Mouse (Mus musculus): ENCODE data around the gene Nrip2.
A peak's percentile ranks its signal among the peaks of the same experiment; 100 is the strongest.
"Not testable (repeated sequence)": the region's sequence is repeated elsewhere in the genome, so short reads cannot be mapped to it uniquely, and the experiment has no call there.

Nrip2 gene

DNA sequence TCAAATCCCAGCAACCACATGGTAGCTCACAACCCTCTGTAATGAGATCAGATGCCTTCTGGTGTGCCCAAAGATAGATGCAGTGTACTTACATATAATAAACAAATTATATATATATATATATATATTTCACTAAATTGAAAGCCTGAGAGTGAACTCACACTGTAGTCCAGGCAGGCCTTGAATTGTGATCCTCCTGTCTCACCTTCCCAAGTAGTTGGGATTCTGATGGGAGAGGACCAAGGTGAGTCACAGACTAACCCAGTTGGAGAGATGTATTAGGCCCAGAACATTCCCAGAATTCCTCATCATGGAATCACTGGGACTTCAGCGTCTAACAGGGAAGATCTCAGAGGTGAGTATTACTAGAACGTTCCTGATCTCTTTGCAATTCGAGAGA, at the start of gene Nrip2:
Gene Nrip2 (plus strand): TSS at position 301 of the 400 bp plus-strand sequence.
- DNase-seq (ENCODE audit: low spot score) = no peak

DNA sequence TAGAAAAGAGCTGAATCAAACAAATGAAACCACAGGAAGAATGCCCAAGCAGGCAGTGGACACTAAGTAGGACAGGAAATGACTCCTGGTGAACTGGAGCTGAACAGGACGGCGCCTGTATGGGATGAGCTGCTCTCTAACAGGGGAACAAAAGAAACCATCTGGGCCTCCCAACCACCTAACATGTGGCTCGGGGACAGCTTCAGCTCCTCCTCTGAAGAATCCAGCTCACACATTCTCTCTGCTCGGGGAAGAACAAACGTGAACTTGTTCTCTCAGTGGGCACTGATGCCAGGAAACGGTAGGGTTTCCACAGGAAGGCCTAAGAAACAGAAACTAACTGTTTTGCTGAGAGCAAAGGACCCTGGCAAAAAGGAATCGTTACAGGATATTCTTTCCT, 49.4 kb upstream of the Nrip2 start:
- DNase-seq (ENCODE audit: low spot score) = peak; percentile 42

DNA sequence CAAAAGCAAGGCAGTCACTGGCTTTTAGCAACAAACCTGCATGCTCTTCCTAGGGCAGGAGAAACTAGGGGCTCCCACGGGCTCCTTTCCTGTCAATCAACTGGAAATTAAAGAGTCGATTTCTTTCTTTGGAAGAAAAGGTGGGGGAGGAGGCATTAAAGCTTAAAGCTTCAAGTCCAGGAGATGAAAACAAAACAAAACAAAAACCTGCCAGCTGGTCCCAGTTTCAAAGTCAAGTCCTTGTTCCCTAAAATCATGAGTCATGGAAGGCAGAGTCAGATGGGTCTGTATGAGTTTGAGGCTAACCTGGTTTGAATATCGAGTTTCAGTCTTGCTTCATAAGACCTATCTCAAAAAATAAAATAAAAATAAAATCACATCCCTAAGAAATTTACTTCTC, 45.0 kb upstream of the Nrip2 start:
- no peak for DNase-seq (ENCODE audit: low spot score)

DNA sequence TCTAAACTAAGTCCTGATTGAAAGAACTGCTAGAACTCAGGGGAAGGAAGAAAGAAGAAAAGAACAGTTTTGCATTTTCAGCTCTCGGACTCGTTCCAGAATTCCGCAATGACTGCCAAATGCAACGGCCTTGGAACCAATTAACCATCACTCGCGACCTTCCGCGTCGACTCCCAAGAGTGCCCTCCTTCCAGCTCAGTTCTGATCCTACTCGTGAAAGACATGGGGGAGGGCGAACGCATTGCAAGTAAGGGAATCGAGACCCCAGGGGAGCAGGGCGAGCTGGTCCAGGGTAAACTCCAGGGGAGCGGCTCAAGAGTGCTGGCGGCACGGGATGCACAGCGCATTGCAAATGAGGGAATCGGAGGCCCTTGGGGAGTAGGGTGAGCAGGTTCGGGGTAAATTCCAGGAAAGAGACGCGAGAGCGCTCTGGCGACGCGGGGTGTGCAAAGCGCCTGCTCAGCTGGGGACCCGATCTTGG, 43.9 kb upstream of the Nrip2 start:
- peak; percentile 72 for DNase-seq (ENCODE audit: low spot score)

DNA sequence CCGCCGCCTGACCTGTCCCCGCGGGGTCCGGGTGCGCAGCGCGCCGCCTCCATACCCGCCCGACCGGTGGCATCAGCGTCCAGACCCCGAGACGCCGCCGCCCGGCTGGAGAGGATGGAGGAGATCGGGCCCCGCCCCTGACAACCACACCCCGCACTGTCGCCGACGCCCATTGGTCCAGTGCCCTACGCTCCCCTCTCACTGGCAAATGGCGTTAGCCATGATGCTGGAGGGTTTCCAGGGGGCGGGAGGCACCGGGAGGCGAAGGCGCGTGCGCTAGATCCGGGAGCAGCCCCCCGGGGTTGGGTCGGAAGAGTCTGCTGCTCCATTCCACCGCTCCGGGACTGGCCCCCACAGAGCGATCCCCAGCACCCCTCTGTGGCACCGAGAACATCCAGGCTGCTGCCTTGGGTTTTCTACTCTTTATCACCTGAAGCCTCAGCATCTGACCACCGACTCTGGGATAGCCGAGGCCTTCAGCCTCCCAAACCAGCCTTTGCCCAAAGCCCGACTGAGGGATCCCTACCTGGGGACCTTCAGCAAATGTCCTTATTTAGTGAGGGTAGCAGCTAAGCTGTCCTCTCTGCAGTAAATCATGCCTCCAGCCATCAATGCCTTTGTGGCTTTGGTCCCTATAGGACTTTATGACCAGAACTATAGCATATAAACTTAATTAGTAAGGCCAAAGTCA, 43.2 kb upstream of the Nrip2 start, which contains the start of gene Tulp3:
Gene Tulp3 (minus strand): TSS at position 126 of the 691 bp plus-strand sequence.
- peak; percentile 97 for DNase-seq (ENCODE audit: low spot score)

DNA sequence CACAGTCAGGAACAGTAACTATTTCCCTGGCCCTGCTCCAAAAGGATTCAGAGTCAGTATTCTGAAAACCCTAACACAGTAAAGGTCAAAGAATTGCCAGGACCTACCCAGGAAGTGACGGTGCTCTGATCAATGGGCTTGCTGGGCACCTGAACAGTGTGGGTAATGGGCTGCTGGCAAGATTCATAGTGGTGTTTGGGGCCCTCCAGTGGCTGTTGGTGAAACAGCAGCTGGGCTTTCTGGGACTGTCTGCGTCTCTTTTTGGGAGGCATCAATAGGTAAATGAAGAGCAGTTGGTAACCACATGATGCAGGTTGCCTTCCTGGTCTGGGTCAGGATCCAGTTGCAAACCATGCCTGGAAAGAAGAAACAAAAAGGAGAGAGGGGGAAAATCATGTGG, 40.1 kb upstream of the Nrip2 start:
- peak; percentile 80 for DNase-seq (ENCODE audit: low spot score)

DNA sequence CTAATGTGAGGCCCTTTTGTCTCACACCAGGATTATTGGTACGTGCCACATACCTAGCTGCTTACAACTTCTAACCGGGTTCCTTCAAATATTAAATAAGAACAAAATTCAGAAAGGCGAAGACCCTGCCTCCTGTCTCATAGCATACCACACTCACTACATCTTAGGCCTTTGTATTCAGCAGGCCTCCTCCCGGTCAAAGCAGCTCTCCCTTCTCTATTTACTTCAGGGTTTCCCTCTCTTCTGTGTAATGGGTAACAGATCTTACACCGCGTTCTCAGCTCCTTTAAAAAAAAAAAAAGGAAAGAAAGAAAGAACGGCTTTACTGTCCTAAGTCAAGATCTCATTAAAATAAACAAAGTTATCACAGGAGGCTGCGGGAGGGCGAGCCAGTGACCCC, 37.2 kb upstream of the Nrip2 start:
- peak; percentile 31 for DNase-seq (ENCODE audit: low spot score)

DNA sequence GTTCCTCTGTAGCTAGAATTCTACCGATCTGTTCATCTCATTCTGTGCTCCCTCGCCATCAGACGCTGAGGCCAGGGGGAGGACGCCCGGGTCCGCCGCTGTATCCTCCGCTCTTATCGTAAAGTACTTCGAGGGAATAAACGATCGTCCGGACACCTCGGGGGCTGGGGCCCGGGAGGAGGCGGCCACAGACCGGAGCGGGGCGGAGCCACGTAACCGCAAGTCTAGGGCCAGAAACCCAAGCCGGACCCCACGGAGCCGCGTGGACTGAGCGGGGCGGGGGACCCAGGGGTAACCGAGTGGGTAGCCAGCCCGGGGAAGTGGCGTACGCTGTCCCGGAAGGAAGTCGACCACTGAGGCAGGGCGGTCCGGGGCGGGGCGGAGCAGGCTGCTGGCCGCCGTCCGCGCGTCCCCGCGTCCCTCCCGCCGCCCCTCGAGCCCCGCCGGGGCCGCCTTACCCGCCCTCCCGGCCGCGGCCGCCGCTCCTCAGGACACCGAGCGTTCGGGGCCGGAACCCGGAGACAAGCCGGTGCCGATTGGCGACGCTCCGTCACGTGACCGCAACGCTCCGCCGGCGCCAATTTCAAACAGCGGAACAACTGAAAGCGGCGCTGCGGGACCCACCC, 36.6 kb upstream of the Nrip2 start, which contains the start of the genes Rhno1 and Foxm1:
Gene Rhno1 (minus strand): TSS at position 531 of the 626 bp plus-strand sequence.
Gene Foxm1 (plus strand): TSS at position 587 of the 626 bp plus-strand sequence.
- DNase-seq (ENCODE audit: low spot score) = peak; percentile 92

DNA sequence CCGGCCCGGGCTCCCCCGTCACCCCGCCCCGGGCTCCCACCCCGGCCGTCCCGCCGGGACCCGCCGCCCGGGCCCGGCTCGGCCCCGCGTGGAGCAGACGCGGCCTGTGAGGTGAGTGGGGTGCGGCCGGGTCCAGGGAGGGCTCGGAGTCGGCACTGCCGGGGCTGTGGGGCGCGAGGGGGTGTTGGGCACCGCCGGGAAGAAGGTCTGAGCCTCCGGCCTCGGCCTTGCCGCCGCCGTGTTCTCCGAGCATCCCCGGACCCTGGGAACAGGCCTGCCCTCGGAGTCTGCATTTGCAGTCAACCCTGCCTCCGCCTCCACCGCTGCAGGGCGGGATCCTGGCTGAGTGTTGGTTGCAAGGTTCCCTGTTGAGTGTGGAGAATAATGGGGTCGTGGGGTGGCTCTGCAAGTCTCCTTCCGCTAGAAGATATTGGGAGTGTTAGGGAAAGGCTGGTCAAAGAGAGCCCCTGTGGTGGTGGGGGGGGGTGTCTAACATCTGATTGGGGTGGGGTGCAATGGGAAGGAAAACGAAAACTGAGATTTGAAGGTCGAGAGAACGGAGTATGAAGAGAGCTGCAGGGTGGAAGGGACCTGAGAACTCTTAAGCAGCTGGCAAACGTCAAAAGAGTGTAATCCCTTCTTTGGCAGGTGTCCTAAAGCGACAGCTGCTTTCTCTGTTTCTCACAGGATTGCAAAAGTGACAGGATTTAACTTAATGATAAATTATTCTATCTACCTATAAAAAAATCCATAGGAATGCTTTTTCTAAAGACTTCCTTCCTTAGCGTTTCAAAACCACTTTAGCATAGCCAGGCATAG, 35.9 kb upstream of the Nrip2 start:
- DNase-seq (ENCODE audit: low spot score) = peak; percentile 66

DNA sequence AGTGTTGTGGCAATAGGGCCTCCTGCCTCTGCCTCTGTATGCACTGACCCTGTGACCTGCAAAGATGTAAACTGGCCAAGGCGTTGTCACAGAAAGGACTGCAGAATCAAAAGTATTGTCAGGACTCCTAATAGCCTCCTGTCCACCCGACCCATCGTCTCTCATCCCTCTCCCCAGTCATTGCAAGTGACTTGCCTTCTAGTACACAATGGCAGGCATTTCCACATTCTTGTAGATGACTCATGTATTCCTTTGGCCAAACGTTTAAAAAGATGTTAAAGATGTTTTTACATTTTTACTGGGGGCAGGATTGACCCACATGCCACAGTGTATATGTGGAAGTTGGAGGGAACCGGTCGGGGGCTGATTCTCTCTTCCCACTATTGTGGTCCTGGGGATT, 34.4 kb upstream of the Nrip2 start:
- no peak for DNase-seq (ENCODE audit: low spot score)

DNA sequence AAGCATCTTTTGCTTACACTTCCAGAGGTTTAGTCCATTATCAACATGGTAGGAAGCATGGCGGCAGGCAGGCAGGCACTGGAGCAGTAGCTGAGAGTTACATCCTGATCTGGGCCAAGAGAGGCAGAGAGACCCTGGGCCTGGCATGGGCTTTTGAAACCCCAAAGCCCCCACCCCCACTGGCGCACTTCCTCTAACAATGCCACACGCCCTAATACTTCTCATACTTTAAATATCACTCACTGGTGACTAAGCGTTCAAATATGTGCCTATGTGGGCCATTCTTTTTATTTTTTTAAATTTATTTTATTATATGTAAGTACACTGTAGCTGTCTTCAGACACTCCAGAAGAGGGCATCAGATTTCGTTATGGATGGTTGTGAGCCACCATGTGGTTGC, 32.6 kb upstream of the Nrip2 start:
- DNase-seq (ENCODE audit: low spot score) = no peak

DNA sequence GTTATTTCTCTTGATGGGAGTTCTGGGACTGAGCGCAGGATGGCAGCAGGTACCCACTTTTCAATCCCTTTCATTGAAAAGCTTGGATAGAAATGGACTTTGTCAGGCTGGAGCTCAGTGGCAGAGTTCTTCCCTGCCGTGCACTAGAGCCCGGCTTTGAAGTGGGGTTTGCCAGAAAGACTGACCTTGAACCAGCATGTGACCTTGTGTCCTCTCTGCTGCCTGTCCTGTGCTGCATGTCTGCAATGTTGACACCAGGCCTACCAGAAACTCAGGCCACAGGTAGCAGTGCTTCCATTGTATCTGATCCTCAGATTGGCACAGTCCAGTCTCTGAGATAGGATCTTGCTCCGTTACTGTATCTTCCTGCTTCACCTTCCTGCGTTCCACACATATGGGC, 29.1 kb upstream of the Nrip2 start:
- no peak for DNase-seq (ENCODE audit: low spot score)

DNA sequence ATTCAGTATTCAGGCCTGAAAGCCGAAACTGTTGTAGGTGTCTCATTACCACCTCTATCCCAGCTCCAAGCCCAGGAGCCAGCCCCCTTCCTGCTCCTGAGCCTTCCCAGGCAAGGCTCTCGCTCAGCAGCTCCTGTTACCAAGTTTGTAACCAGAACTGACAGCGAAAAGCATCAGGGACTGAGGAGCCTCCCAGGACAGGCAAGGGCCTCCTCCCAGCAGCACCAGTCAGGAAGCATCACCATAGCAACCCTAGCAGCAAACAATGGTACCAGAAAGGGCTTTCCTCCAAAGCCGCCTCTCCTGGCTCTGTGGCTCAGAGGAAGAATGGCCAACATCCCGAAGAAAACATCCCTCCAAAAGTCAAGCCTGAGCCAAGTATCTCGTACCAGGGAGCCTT, 23.9 kb upstream of the Nrip2 start, which contains the start of the genes Tex52 and Gm44596:
Gene Tex52 (plus strand): TSS at position 265 of the 400 bp plus-strand sequence.
Gene Gm44596 (plus strand): TSS at position 312 of the 400 bp plus-strand sequence.
- peak; percentile 72 for DNase-seq (ENCODE audit: low spot score)

DNA sequence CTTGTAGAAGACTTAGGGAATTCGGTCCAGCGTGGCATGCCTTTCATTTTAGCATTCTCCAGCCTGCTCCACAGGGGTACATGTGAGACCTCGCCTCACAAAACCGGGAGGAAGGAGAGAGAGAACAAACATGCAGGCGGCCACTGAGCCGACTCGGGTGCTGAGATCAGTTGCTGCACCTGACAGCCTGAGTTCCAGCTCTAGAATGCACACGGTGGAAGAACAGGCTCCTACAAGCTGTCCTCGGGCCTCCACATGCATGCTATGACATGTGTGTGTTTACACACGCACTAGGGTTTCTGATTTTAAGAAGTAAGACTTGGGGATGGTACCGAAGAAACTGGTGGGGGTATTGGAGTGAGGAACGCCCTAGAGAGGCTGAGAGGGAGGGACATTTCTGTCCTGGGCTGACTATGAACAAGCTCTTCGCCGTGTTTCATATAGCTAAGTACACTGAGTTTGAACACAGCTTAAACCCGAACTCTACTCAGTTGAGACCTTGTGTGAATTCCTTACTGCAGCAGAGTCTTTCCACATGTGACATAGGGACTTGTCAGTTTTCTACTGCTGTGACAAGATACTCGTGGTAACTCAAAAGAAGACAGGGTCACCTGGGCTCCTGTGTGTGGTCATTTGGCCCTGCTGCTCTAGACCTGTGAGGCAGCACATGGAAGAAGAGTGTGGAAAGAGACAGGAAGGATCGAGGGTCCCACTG, 22.6 kb upstream of the Nrip2 start:
- DNase-seq (ENCODE audit: low spot score) = no peak

DNA sequence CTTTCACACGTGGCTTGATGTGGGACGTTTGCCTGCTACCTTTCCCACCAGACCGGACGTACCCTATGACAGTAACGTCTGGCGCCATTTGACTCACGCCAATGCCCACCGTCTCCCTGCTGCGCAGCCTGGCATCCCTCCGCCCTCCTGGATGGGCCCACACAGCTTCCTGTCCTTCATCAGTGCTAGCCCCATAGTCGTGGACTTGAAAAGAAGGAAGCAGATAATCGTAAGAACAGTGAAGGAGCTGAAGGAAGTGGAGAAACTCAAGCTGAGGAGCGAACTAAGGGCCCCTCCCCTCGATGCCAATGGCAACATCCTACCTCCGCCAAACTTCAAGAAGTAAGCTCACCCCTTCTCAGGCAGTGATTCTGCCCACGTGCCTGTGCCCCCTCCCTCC, 19.5 kb upstream of the Nrip2 start:
- DNase-seq (ENCODE audit: low spot score) = no peak

DNA sequence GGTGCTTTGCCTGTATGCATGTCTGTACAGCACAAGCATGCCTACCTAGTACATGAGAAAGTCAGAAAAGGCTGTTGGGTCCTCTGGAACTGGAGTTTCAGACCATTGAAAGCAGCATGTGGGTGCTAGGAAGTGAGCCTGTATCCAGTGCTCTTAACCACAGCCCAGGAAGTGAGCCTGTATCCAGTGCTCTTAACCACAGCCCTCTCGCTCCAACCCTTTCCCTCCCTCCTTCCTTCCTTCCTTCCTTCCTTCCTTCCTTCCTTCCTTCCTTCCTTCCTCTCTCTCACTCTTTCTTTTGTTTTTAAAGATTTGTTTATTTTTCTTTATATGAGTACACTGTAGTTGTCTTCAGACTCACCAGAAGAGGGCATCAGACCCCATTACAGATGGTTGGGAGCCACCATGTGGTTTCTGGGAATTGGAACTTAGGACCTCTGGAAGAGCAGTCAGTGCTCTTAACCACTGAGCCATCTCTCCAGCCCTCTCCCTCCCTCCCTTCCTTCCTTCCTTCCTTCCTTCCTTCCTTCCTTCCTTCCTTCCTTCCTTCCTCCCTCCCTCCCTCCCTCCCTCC, 18.4 kb upstream of the Nrip2 start:
- DNase-seq (ENCODE audit: low spot score) = not testable (repeated sequence)

DNA sequence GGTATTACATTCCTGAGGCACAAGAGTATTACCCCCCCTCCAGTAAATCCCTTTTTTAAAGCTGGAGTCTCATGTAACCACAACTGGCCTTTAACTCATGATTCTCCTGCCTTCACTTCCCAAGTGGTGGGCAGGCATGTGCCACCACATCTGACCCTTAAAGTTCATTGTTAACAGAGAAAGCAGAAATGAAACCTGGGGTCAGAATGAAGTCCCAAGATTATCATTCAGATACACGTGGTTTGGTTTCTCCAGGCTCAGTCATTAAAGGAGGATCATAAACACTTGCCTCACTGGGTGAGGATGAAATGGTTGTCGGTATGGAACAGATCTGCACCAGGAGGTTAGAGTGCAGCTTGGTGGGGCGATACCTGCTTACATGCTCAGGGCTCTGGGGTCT, 17.8 kb upstream of the Nrip2 start:
- DNase-seq (ENCODE audit: low spot score) = no peak

DNA sequence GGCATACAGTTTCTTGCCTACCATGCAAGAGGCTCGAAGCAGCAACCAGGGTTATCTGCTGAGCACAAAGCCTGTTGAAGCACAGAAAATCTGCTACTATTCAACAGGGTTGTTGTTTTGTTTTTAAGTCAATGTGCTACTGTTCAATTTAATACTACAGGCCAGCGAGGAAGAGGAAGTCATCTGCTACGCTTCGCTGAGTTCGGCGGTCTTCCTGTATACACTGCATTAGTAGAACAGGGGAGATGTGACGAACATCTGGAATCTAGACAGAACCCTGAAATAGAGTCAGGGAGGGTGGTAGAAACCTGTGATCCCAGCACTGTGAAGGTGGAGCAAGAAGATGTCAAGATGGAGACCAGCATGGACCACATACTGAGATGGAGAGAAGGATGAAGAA, 15.3 kb upstream of the Nrip2 start:
- DNase-seq (ENCODE audit: low spot score) = no peak

DNA sequence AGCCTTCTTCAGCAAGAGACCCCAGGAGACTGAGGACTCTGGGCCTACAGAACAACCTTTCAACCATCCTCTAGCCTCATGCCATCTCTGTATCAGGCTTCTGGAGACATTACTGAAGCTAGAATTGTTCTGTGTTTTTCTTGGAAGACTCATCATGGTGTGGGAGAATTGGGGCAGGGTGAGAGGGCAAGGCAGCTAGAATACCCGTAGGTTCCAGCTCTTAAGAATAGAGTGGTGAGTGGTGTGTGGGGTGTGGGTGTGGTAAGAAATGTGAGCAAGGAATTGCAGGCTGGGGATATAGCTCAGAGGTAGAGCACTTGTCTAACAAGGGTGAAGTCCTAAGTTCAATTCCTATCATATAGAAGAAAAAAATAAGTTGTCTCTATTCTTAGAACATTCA, 14.1 kb upstream of the Nrip2 start:
- DNase-seq (ENCODE audit: low spot score) = no peak

DNA sequence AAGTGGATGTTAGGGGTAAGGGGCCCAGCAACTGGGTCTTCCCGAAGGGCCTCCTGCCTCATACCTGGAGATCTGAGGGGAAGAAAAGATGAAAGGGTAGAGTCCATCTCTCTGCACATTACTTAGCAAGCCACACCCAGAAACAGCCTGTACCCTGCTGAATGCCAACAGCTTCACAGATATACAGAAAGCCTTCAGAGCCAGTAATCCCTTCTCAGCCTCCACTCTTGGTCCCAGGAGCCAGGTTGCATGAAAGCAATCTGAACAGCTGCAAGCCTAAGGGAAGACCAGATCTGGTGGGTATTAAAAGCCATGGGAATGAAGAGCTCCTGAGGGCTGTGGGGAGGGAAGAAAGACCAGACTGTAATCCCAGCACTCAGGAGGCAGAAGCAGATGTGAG, 9.9 kb upstream of the Nrip2 start:
- DNase-seq (ENCODE audit: low spot score) = no peak

DNA sequence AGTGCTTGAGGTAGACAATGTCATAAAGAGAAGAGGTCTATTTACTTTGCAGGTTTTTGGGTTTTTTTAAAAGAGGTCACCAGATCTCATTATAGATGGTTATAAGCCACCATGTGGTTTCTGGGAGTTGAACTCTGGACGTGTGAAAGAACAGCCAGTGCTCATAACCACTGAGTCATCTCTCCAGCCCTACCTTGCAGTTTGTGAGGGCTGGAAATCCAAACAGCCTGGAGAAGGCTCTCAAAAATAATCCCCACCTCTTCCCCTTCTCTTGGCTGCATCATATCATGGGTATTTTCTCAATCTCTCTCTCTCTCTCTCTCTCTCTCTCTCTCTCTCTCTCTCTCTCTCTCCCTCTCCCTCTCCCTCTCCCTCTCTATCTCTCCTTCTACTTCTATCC, 8.4 kb upstream of the Nrip2 start:
- no peak for DNase-seq (ENCODE audit: low spot score)

Measured in embryo, embryonic 10.5 days (tissue).